Comparison of ENCODE assay signal across 8 mouse cellular contexts in genomic region chr12:112720890-112721423, GRCm38 (mm10). TPM values are rescaled to one million over a fixed set of nuclear protein-coding genes. Genes with fewer than 3 reads are reported as not detected.
A peak's percentile ranks its signal among the peaks of the same experiment; 100 is the strongest.
DNase-seq lines count a peak whose midpoint lies in the region; ATAC-seq lines count a peak whose summit lies in the region.

No protein-coding gene starts in this region.

- peak overlapping the region; percentile 84 for H3K27ac ChIP-seq in embryonic facial prominence, embryonic 15.5 days (replicated peaks)
- peak overlapping the region; percentile 22; the same call in 1 of the 2 replicates for H3K27ac ChIP-seq in neural tube, embryonic 14.5 days (ENCODE audit: low read depth, low read length)

- H3K4me3 ChIP-seq in embryonic facial prominence, embryonic 15.5 days (replicated peaks), result peak overlapping the region; percentile 85
- H3K4me3 ChIP-seq in neural tube, embryonic 14.5 days (ENCODE audit: low read depth, low read length), result peak overlapping the region; percentile 81

- H3K27me3 ChIP-seq in embryonic facial prominence, embryonic 15.5 days, result no peaks in the 10 kb centered on the region
- H3K27me3 ChIP-seq in neural tube, embryonic 14.5 days (ENCODE audit: control insufficient read depth, insufficient read depth, low read length), result peaks cover 5% of the 10 kb centered on the region

- H3K4me2 ChIP-seq in embryonic facial prominence, embryonic 15.5 days (replicated peaks), result peak overlapping the region; percentile 81
- peak overlapping the region; percentile 86; the same call in 1 of the 2 replicates for H3K4me2 ChIP-seq in neural tube, embryonic 14.5 days (ENCODE audit: low read depth, low read length)

- DNase-seq in kidney, adult 9 months, result peak; percentile 69
- no peak for DNase-seq in kidney, postnatal 14 days
- DNase-seq in kidney, postnatal 36 days, result peak; percentile 55 to 61
- DNase-seq in c-Kit-positive CD71-positive TER-119-positive erythroid progenitor cells, embryonic 14.5 days (ENCODE audit: low spot score), result no peak
- no peak for DNase-seq in left cerebral cortex, adult 18-20 months (ENCODE audit: low spot score in 2 of 2)
- DNase-seq in urinary bladder, adult 18-20 months (ENCODE audit: low spot score in 2 of 2), result no peak

- no peak for ATAC-seq in embryonic facial prominence, embryonic 15.5 days (ENCODE audit: insufficient number of reproducible peaks, low FRiP score, low TSS enrichment, low read depth)
- ATAC-seq in neural tube, embryonic 14.5 days (ENCODE audit: low read depth), result no peak

- WGBS in embryonic facial prominence, embryonic 15.5 days, result 37% methylated on average over 12 of the region's 12 CpGs
- WGBS in neural tube, embryonic 14.5 days, result 43% methylated on average over 12 of the region's 12 CpGs

- H3K9me3 ChIP-seq in embryonic facial prominence, embryonic 15.5 days (replicated peaks), result no peaks in the 10 kb centered on the region
- no peaks in the 10 kb centered on the region for H3K9me3 ChIP-seq in neural tube, embryonic 14.5 days (ENCODE audit: control insufficient read depth, low read length)

- H3K36me3 ChIP-seq in embryonic facial prominence, embryonic 15.5 days, result no peaks in the 10 kb centered on the region
- H3K36me3 ChIP-seq in neural tube, embryonic 14.5 days (ENCODE audit: control insufficient read depth, insufficient read depth, low read length), result no peaks in the 10 kb centered on the region

- H3K9ac ChIP-seq in embryonic facial prominence, embryonic 15.5 days, result no peak overlapping the region
- no peak overlapping the region for H3K9ac ChIP-seq in neural tube, embryonic 14.5 days (replicated peaks; ENCODE audit: low read depth, low read length)

- H3K4me1 ChIP-seq in embryonic facial prominence, embryonic 15.5 days, result peaks cover 38% of the 10 kb centered on the region
- H3K4me1 ChIP-seq in neural tube, embryonic 14.5 days (ENCODE audit: control insufficient read depth, insufficient read depth, low read length), result peaks cover 14% of the 10 kb centered on the region

RNA-seq across cellular contexts. Expression of gene Cep170b, which starts 0.7 kb away (rescaled TPM):
- polyA plus RNA-seq in embryonic facial prominence, embryonic 15.5 days (2015; fragmentation: Nextera tagmentation; extraction: Ambion mirVana), result 25.0 and 28.4 TPM in 2 replicates
- 33.2 and 36.1 TPM in 2 replicates for polyA plus RNA-seq in neural tube, embryonic 14.5 days (2014; fragmentation: Nextera tagmentation; extraction: Ambion mirVana)
- total RNA-seq in left cerebral cortex, adult 18-20 months (2021), result 100 to 1,000 TPM; 267 to 284 TPM

RNA-seq across cellular contexts. Expression of gene Pld4, which starts 39.5 kb away (rescaled TPM):
- 13.4 and 15.3 TPM in 2 replicates for polyA plus RNA-seq in embryonic facial prominence, embryonic 15.5 days (2015; fragmentation: Nextera tagmentation; extraction: Ambion mirVana)
- polyA plus RNA-seq in neural tube, embryonic 14.5 days (2014; fragmentation: Nextera tagmentation; extraction: Ambion mirVana), result 4.5 and 6.9 TPM in 2 replicates
- total RNA-seq in left cerebral cortex, adult 18-20 months (2021), result 1 to 10 TPM; 9.7 to 10.0 TPM

RNA-seq across cellular contexts. Expression of gene Zbtb42, which starts 42.3 kb away (rescaled TPM):
- 4.8 and 5.6 TPM in 2 replicates for polyA plus RNA-seq in embryonic facial prominence, embryonic 15.5 days (2015; fragmentation: Nextera tagmentation; extraction: Ambion mirVana)
- 1.3 and 3.5 TPM in 2 replicates for polyA plus RNA-seq in neural tube, embryonic 14.5 days (2014; fragmentation: Nextera tagmentation; extraction: Ambion mirVana)
- total RNA-seq in left cerebral cortex, adult 18-20 months (2021), result 1 to 10 TPM; 1.1 to 1.5 TPM

RNA-seq across cellular contexts. Expression of gene Akt1, which starts 46.3 kb away (rescaled TPM):
- 84.9 and 112 TPM in 2 replicates for polyA plus RNA-seq in embryonic facial prominence, embryonic 15.5 days (2015; fragmentation: Nextera tagmentation; extraction: Ambion mirVana)
- polyA plus RNA-seq in neural tube, embryonic 14.5 days (2014; fragmentation: Nextera tagmentation; extraction: Ambion mirVana), result 57.9 and 59.2 TPM in 2 replicates
- 100 to 1,000 TPM; 161 to 169 TPM for total RNA-seq in left cerebral cortex, adult 18-20 months (2021)

Comparison
In these comparisons a context has a peak if more than half of its experiments do, and no peak if none do; other contexts are left out.
1. DNase-seq: peak in kidney, adult 9 months (single experiment) and kidney, postnatal 36 days (2 of 2); none in kidney, postnatal 14 days (single experiment), c-Kit-positive CD71-positive TER-119-positive erythroid progenitor cells, embryonic 14.5 days (single experiment), left cerebral cortex, adult 18-20 months (0 of 2) and urinary bladder, adult 18-20 months (0 of 2).